Mouse (Mus musculus) urinary bladder, postnatal 10 days (tissue): ENCODE results near the gene Slamf8.
A peak's percentile ranks its signal among the peaks of the same experiment; 100 is the strongest.

Experiments used
- DNase-seq: peaks from one replicate; pipeline ENCODE4 v3.0.0; 2022; ENCODE audit warnings: low spot score

The Slamf8 gene

GRCm38 (mm10) chr1:172590385-172590784 is at the start of gene Slamf8:
Slamf8 (minus strand) TSS chr1:172590568.
- no peak for DNase-seq

DNA sequence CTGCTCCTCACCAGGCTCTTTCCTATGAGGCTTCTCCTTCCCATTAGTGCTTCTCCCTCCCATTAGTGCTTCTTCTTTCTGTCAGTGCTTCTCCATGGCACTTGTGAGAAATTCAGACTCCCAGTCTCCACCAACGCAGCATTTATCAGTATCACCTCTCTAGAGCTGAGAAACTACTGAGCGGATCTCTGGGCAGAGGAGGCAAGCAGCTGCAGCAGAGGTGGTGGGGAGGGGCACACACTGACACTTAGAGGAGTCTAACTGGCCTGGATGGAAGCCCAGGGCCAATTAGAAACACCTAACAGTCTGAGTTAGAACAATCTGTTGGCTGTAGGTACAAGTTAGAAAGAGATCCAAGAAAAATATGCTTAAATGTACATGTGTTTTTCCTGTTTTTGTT is 48.4 kb upstream of the Slamf8 start:
- DNase-seq = no peak

- no peak for DNase-seq
Measured at GRCm38 (mm10) chr1:172637801-172638200, 47.4 kb upstream of the Slamf8 start.

GRCm38 (mm10) chr1:172636266-172636665 is 45.9 kb upstream of the Slamf8 start:
- no peak for DNase-seq

GRCm38 (mm10) chr1:172635258-172635657 is 44.9 kb upstream of the Slamf8 start:
- DNase-seq = no peak

- DNase-seq = no peak
Measured at GRCm38 (mm10) chr1:172634136-172634535, 43.8 kb upstream of the Slamf8 start.

DNA sequence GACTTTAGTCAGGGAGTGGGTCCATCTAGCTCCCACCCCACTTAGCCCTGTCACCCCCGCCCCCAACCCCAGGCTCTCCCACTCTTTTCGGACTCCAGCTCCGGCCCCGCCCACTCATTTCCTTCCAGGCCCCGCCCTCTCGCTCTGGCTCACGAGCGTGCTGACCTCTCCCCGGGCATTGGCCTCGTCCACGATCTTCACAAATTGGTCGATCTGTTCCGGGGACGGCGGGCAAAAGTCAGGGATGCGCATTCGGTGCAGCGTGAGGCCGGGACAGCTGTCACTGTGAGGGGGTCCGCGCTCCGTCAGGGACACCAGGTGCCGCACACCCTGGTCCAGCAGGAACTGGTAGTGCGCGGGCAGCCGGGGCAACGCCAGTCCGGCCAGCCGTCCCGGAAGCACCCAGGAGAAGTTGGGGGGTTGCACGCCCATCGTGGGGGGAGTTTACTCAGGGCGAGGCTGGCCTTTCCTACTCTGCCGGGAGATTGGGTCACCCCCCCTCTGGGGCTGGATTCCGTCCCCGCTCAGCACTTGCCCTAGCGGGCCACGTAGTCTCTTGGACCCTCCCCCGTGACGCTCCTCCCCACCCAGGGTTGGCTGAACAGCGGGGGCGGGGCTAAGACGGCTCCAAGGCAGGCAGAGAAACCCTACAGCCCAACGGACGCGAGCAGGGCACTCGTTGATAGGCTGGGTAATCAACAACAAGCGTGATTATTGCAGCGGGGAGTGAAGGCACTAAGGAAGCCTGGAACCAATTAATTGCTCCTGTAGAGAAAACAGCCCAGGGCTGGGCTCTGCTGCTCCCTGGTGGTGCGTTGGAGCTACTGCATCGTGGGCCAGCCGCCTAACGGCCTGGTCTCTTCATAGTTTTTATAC is 42.3 kb upstream of the Slamf8 start, which contains the start of gene Dusp23:
Gene Dusp23 (minus strand): TSS at position 512 of the 876 bp plus-strand sequence.
- DNase-seq = peak; percentile 87

DNA sequence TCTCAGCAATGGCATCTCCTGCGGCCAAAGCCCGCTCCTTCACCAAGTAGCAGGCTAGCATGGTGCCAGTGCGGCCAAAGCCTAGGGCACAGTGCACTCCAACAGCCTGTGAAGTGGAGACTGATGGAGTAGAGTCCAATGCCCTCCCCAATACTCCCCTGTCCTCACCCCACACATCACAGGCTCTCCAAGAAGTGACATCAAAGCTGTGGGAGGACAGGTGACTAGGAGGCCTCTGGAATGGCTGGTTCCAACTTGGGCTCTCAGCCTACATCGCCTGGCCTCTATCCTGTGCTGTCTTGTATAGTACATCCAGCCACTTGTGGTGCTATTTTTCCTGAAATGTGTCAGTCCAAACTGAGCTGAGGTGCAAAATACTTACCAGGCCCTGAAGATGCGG is 41.4 kb upstream of the Slamf8 start:
- DNase-seq = no peak

DNA sequence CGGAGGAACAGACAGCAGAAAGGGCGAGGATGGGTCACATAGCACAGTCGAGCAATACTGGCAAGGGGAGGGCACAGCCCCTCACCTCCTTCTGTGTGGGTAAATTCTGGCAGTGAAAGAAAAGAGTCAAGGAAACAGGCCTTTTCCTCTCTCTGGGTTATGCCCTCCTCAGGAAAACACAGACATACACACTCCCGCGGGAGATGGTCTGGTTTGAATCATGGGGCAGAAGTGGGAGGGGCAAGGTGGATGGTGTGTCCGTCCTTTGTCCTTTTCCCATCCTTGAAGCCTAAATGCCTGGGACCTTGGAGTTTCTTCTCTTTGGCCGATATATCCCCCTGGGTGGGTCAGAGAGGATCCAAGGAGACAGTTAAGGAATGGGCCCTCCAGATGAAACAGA is 39.5 kb upstream of the Slamf8 start:
- DNase-seq = no peak

DNA sequence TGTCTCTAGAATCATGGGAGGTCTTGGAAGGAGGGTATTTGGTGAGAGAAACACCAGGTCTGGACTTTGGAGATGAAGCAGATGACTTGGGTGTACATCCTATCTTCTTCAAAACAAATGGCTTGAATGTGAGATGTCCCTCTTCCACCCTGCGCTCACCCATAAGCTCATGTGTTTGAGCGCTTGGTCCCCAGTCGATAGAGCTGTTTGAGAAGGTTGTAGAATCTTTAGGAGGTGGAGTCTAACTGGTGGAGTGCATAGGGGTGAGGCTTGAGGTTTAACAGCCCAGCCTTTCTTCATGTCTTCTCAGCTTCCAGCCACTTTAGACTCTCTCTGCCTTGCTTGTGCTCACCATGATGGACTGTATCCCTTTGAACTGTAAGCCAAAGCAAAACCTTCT is 35.9 kb upstream of the Slamf8 start:
- no peak for DNase-seq

DNA sequence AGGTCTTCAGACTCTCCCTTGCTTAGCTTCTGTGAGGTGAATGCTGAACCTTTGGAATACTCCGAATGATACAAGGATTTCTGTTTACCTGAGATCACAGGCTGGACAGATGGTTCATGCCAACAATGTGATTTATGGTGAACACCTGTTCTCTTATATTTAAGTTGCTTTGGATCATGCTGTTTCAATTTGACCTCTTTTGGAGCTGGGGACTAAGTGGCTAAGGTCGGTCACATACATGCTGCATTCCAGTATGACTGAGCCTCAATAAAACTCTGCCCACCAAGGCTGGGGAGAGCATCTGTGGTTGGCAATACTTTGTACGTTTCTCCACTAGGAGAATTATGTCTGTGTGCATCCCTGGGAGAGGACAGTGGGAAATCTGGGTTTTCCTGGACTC is 33.7 kb upstream of the Slamf8 start:
- DNase-seq = no peak

- no peak for DNase-seq
Measured at GRCm38 (mm10) chr1:172623599-172623998, 33.2 kb upstream of the Slamf8 start.

GRCm38 (mm10) chr1:172619235-172619634 is 28.9 kb upstream of the Slamf8 start:
- DNase-seq = no peak

- DNase-seq = no peak
Measured at GRCm38 (mm10) chr1:172618141-172618540, 27.8 kb upstream of the Slamf8 start.

DNA sequence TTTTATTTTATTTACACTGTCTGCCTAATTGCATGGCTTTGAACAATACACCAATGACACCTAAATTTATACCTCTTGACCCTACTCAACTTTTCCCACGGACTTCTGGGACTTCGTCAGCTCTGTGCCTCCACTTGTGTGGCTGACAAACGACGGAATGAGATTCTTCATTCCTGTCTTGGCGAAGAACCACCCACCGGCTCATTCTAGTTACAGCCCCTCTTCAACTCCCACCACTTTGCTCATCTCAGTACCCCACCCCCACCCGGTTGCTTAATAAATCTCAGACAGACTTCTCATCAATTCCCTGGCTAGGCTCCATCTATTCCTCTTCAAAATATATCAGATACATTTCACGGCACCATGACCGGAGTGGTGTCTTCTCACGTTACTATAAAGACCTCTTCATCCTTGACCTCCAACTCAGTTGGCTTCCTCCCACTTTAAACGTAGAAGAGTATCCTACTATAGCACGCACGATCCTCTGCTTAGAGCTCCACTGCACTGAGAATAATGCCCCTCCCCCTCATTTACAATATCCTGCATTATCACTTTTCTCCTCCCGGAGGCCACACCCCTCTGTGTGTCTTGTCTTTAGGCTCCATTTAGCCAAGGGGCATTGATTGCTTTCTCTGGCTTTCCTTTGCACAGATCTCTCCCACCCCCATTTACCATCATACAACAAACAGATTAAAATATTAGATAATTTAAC is 27.2 kb upstream of the Slamf8 start:
- no peak for DNase-seq

DNA sequence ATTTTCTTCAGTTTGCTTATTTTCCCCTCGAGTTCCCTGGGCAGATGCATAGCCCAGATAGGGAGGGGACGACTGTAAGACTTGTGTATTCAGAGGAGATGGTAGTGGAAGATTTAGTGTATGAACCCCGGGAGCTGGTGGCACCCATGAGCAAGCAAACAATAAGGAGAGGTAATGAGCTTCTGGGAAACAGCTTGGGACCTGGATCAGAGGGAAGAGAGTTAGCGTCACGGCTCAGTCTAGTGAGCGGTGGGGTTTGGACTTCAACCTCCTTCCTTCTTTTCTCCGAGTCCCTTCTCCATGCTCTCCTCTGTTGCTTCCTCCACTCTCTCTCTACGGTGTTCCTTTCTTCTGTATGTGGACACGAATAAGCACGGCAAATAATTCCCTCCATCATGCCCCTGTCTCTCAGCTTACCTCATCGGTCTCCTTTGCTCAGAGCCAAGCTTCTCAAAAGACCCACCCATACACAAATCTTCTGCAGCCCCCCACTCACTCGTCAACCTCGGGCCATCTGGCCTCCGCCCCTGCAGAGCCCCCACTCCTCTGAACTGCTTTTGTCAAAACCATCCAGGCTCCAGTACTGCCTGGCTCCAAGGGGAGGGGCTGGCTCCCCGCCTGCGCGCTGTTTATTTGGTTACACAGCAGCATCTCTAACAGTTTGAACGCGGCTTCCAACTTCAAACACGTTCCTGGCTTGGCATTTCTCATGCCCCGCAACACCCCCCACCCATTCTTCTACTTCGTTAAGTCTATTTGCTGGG is 26.4 kb upstream of the Slamf8 start:
- DNase-seq = no peak

DNA sequence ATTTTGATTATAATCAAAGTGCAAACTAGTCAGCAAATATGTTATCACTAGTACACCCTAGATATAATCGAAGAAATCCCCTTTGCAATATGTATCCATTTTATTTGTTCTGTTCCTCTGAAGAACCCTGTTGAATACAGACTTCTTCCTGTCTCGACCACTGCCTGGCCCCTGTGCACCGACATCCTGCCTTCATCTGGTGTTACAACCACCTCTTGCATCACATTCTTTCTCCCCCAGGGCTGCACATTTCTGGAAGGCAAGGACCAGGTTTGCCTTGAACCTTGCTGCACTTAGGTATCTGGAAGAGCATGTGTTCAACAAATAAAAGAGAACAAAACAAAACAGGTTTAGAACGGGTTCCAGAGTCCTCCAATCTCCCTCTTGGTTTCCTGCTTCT is 25.0 kb upstream of the Slamf8 start:
- DNase-seq = no peak

GRCm38 (mm10) chr1:172614654-172615053 is 24.3 kb upstream of the Slamf8 start:
- DNase-seq = no peak

DNA sequence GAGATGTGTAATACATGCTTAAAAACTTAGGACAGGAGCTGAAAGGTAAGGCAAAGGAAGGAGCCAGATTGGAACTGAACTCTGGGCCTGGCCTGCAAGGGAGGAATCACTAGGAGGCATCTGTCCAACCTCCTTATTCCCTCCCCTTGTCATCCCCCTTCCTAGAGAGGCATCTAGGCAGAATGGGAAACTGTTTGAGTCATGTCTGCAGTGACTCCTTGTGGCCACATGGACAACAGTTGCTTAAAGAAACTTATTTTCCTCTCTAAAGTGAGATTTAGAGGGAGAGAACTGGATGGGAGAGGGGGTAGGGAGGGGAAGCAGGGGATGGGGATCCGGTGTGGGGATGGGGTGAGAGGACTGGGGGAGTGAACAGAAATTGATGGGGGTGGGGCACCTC is 22.4 kb upstream of the Slamf8 start:
- no peak for DNase-seq

DNA sequence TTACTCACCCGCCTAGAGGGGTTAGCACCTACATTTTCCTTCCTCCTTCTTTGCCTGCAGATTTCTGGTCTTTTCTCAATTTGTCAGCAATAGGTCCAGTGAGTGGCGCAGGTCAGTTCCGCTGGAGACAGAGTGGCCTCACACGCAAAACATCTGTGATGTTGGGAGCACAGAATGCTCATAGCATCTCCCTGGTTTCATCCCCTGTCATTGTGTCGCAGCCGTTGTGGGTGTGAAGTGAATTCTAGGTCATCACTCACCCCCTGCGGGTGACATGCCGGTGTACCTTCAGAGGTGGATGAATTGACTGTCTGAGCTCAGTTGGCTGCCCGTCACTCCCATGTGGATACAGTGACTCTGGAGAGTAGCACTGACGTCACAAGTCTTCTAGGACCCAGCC is 20.9 kb upstream of the Slamf8 start:
- DNase-seq = no peak

GRCm38 (mm10) chr1:172602326-172602725 is 12.0 kb upstream of the Slamf8 start, which contains the start of gene Fcrl6:
Fcrl6 (minus strand) TSS chr1:172602551.
- no peak for DNase-seq

DNA sequence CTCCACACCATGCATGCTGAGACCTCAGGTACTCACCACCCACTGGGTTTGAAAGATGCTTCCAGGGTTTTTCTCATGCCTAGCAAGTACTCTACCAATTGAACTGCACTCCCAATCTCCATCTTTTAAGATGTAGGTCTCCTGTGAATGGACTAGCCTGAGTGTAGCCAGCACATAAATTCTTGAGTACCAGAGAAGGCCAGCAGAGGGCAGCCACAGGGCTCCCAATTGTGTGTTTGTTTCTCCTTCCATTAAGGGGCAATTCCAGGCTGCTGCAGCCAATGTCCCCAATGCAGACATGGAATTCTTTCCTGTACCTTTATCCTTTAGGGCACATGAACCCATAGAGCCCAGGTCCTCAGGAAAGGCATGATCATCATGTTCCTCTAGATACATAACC is 4.1 kb upstream of the Slamf8 start:
- DNase-seq = no peak

DNA sequence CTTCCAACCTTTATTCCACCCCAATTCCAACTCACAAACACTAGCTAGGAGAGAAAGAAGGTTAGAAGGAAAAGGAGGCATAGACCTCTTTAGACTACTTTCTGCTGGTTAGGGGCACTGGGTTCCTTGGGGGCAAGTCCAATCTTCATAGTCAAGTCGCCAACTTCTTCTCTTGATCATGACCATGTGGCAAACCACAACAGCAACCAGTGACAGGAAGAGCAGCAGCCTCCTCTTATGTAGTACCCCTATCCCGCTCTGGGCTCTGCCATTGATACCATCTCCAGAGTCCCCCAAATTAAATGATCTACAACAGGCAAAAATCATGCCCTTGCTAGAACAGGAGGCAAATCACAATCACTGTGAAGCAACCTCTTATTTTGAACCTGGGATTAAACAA is 3.6 kb upstream of the Slamf8 start:
- no peak for DNase-seq
